Mouse (Mus musculus) ES-Bruce4 (cell line): ENCODE data around the gene Rnf212b. TPM values are rescaled to one million over a fixed set of nuclear protein-coding genes. Genes with fewer than 3 reads are reported as not detected.

ENCODE experiments used
- H3K27ac ChIP-seq: 2 replicates; pipeline ENCODE4 v1.5.1; 2012; ENCODE audit warnings: low read length, inconsistent platforms; ENCODE audit not compliant: insufficient read depth
- H3K27me3 ChIP-seq: 2 replicates; pipeline ENCODE4 v1.6.1; 2012; ENCODE audit warnings: mild to moderate bottlenecking, low read length, inconsistent platforms; ENCODE audit not compliant: control insufficient read depth, poor library complexity, insufficient read depth, severe bottlenecking
- H3K36me3 ChIP-seq: 2 replicates; pipeline ENCODE4 v1.6.1; 2012; ENCODE audit warnings: inconsistent platforms, mild to moderate bottlenecking, low read length, moderate library complexity; ENCODE audit not compliant: control insufficient read depth, poor library complexity, insufficient read depth, severe bottlenecking
- H3K4me1 ChIP-seq: one replicate; pipeline ENCODE4 v1.8.1; 2011; ENCODE audit warnings: low read length; ENCODE audit not compliant: control insufficient read depth, insufficient read depth
- H3K4me3 ChIP-seq: 2 replicates; pipeline ENCODE4 v1.5.1; 2011; ENCODE audit warnings: low read depth, mild to moderate bottlenecking, low read length
- H3K9ac ChIP-seq: 2 replicates; pipeline ENCODE4 v1.6.1; 2012; ENCODE audit warnings: low read depth, mild to moderate bottlenecking, inconsistent platforms; ENCODE audit not compliant: poor library complexity, severe bottlenecking
- H3K9me3 ChIP-seq: replicated peaks from 2 replicates; pipeline ENCODE4 v1.6.1; 2012; ENCODE audit warnings: mild to moderate bottlenecking, low read length, inconsistent platforms; ENCODE audit not compliant: control insufficient read depth, poor library complexity, insufficient read depth, severe bottlenecking
- CTCF ChIP-seq: IDR thresholded peaks from one replicate; pipeline ENCODE4 v1.8.1; 2011; ENCODE audit warnings: low read depth, low read length
- EP300 ChIP-seq: IDR thresholded peaks from 2 replicates; pipeline ENCODE4 v1.6.1; 2011; ENCODE audit warnings: low read depth, low read length; ENCODE audit not compliant: insufficient read depth
- POLR2A ChIP-seq: IDR thresholded peaks from one replicate; pipeline ENCODE4 v1.8.1; 2011; ENCODE audit warnings: low read length; ENCODE audit not compliant: insufficient read depth
- polyA plus RNA-seq: library from polyadenylated mRNA; stranded (reverse); fragments of >200 nt; gene quantifications from 2 replicates; pipeline ENCODE4 v1.2.4, GENCODE M21; 2011; ENCODE audit warnings: low read depth; ENCODE audit not compliant: missing spikeins, insufficient read depth, insufficient read length

Rnf212b gene
- polyA plus RNA-seq, 1 experiment = 0.66 TPM

GRCm38 (mm10) chr14:54870861-54871260 lies 56.9 kb downstream of the Rnf212b start, which contains the start of gene Homez:
Gene Homez, minus strand, starts transcription at chr14:54870961.
- H3K9ac ChIP-seq = no peak within 1 kb of the TSS
- H3K4me1 ChIP-seq = no peaks in the 10 kb centered on the region
- no peak within 1 kb of the TSS for H3K4me3 ChIP-seq
- TF ChIP-seq POLR2A = no peak
- TF ChIP-seq EP300 = no peak
- TF ChIP-seq CTCF = no peak
- no peaks in the 10 kb centered on the region for H3K36me3 ChIP-seq
- no peaks in the 10 kb centered on the region for H3K27me3 ChIP-seq
- H3K27ac ChIP-seq = no peak within 1 kb of the TSS
- H3K9me3 ChIP-seq = no peaks in the 10 kb centered on the region

GRCm38 (mm10) chr14:54874165-54874564 lies 60.2 kb downstream of the Rnf212b start:
- no peaks in the 10 kb centered on the region for H3K9me3 ChIP-seq
- TF ChIP-seq CTCF (no peak), POLR2A (no peak), EP300 (no peak)
- H3K27ac ChIP-seq = no peak overlapping the region
- no peak overlapping the region for H3K9ac ChIP-seq
- H3K4me3 ChIP-seq = no peak overlapping the region
- no peaks in the 10 kb centered on the region for H3K4me1 ChIP-seq
- no peaks in the 10 kb centered on the region for H3K27me3 ChIP-seq
- no peaks in the 10 kb centered on the region for H3K36me3 ChIP-seq

DNA sequence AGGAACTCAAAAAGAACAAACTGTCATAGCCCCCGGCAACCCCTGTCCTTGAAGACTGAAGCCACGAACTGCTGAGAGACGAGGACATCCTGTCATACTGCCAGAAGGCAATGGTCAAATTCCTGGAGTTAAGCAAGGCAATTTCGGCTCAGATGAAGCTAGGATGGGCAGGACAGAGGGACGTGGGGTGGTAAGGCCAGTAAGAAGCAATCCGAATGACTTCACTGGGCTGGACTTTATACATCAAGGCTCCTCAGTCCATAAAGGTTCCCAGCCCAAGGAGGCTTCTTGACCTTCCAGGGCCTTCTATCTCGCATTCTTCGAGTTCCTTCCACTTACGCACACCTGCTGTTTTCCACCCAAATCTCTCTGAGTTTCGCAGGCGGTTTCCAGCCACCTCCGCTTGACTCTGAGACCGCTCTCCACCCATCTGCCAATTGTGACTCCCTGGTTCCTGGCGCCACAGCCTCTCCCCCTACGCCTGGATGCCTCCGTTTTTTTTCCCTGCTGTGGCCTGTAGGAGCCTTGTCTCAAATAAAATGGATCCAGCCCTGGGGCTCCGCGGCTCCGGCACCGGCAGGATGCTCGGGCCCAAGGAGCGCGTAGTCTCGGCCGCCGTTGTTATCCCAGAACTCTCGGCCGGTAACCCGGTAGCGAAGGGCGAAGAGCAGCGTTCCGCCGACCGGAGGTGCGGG lies 62.0 kb downstream of the Rnf212b start:
- Histone ChIP-seq H3K27me3 (no peaks in the 10 kb centered on the region), H3K9me3 (no peaks in the 10 kb centered on the region), H3K4me1 (no peaks in the 10 kb centered on the region), H3K9ac (peak overlapping the region; percentile 74), H3K4me3 (peak overlapping the region; percentile 70), H3K36me3 (no peaks in the 10 kb centered on the region), H3K27ac (no peak overlapping the region; the same call in 1 of the 2 replicates)
- TF ChIP-seq EP300 = no peak
- no peak for TF ChIP-seq POLR2A
- TF ChIP-seq CTCF = no peak

- H3K27ac ChIP-seq = no peak overlapping the region
These were observed 62.7 kb downstream of the Rnf212b start for GRCm38 (mm10) chr14:54876539-54877047.

GRCm38 (mm10) chr14:54877048-54877715 lies 63.2 kb downstream of the Rnf212b start, which contains the start of gene Ppp1r3e:
Gene Ppp1r3e, minus strand, starts transcription at chr14:54877550.
- TF ChIP-seq CTCF = no peak
- TF ChIP-seq EP300 = no peak

More at GRCm38 (mm10) chr14:54876539-54877047, 62.7 kb downstream of the Rnf212b start:
- H3K9me3 ChIP-seq = no peaks in the 10 kb centered on the region
- H3K27me3 ChIP-seq = no peaks in the 10 kb centered on the region
- H3K4me3 ChIP-seq = peak overlapping the region; percentile 70
- H3K4me1 ChIP-seq = no peaks in the 10 kb centered on the region
- no peaks in the 10 kb centered on the region for H3K36me3 ChIP-seq
- TF ChIP-seq EP300 (no peak), CTCF (no peak)
- peak overlapping the region; percentile 74 for H3K9ac ChIP-seq

More at GRCm38 (mm10) chr14:54877048-54877715, 63.2 kb downstream of the Rnf212b start, which contains the start of gene Ppp1r3e:
- H3K27me3 ChIP-seq = no peaks in the 10 kb centered on the region
- no peaks in the 10 kb centered on the region for H3K4me1 ChIP-seq
- no peaks in the 10 kb centered on the region for H3K9me3 ChIP-seq
- peak within 1 kb of the TSS; percentile 70 for H3K4me3 ChIP-seq
- H3K36me3 ChIP-seq = no peaks in the 10 kb centered on the region
- H3K27ac ChIP-seq = no peak within 1 kb of the TSS
- peak within 1 kb of the TSS; percentile 74 for H3K9ac ChIP-seq
